Comparison of ENCODE assay signal across 7 mouse cellular contexts in genomic region chr7:27330709-27331540, GRCm38 (mm10). TPM values are rescaled to one million over a fixed set of nuclear protein-coding genes. Genes with fewer than 3 reads are reported as not detected.
DNase-seq lines count a peak whose midpoint lies in the region; ATAC-seq lines count a peak whose summit lies in the region.

No protein-coding gene starts in this region.

- H3K4me2 ChIP-seq in hindbrain, embryonic 15.5 days = peak overlapping the region; percentile 64
- peak overlapping the region; percentile 64 for H3K4me2 ChIP-seq in limb, embryonic 12.5 days
- H3K4me2 ChIP-seq in midbrain, embryonic 13.5 days (replicated peaks) = peak overlapping the region; percentile 58

- H3K36me3 ChIP-seq in hindbrain, embryonic 15.5 days = no peaks in the 10 kb centered on the region
- H3K36me3 ChIP-seq in limb, embryonic 12.5 days = no peaks in the 10 kb centered on the region
- no peaks in the 10 kb centered on the region for H3K36me3 ChIP-seq in midbrain, embryonic 13.5 days

- H3K4me1 ChIP-seq in hindbrain, embryonic 15.5 days (replicated peaks) = peaks cover 61% of the 10 kb centered on the region
- peaks cover 61% of the 10 kb centered on the region for H3K4me1 ChIP-seq in limb, embryonic 12.5 days (replicated peaks)
- H3K4me1 ChIP-seq in midbrain, embryonic 13.5 days (replicated peaks) = peaks cover 53% of the 10 kb centered on the region

- H3K9ac ChIP-seq in hindbrain, embryonic 15.5 days = no peak overlapping the region
- H3K9ac ChIP-seq in limb, embryonic 12.5 days (replicated peaks) = 0 out of 2 replicates have a peak overlapping the region, but pooled peaks have one; percentile 24
- no peak overlapping the region for H3K9ac ChIP-seq in midbrain, embryonic 13.5 days (replicated peaks)

- H3K27ac ChIP-seq in hindbrain, embryonic 15.5 days (replicated peaks) = no peak overlapping the region
- no peak overlapping the region for H3K27ac ChIP-seq in limb, embryonic 12.5 days
- H3K27ac ChIP-seq in midbrain, embryonic 13.5 days = no peak overlapping the region

- ATAC-seq in hindbrain, embryonic 15.5 days (ENCODE audit: low FRiP score, low read depth) = no peak
- no peak for ATAC-seq in limb, embryonic 12.5 days (ENCODE audit: insufficient number of reproducible peaks, insufficient read depth, low FRiP score, low TSS enrichment, low read depth)
- ATAC-seq in midbrain, embryonic 13.5 days = no peak

- under 1% methylated on average over 38 of the region's 39 CpGs for WGBS in hindbrain, embryonic 15.5 days
- 1% methylated on average over 39 of the region's 39 CpGs for WGBS in limb, embryonic 12.5 days
- WGBS in midbrain, embryonic 13.5 days = 1% methylated on average over 39 of the region's 39 CpGs

- no peaks in the 10 kb centered on the region for H3K9me3 ChIP-seq in hindbrain, embryonic 15.5 days
- H3K9me3 ChIP-seq in limb, embryonic 12.5 days = no peaks in the 10 kb centered on the region
- H3K9me3 ChIP-seq in midbrain, embryonic 13.5 days = no peaks in the 10 kb centered on the region

- H3K27me3 ChIP-seq in hindbrain, embryonic 15.5 days = peaks cover 99% of the 10 kb centered on the region
- H3K27me3 ChIP-seq in limb, embryonic 12.5 days = peaks cover 97% of the 10 kb centered on the region
- peaks cover 98% of the 10 kb centered on the region for H3K27me3 ChIP-seq in midbrain, embryonic 13.5 days

- DNase-seq in R1 (ENCODE audit: low read depth, low spot score) = peak; percentile 100
- DNase-seq in cerebellum, adult 9-11 months = peak; percentile 70
- DNase-seq in gastrocnemius, adult 18-20 months (ENCODE audit: low spot score) = peak; percentile 94
- peak; percentile 68 to 90 for DNase-seq in spleen, postnatal 10 days (ENCODE audit: low spot score in 2 of 2)

- peak overlapping the region; percentile 40 for H3K4me3 ChIP-seq in hindbrain, embryonic 15.5 days
- H3K4me3 ChIP-seq in limb, embryonic 12.5 days (replicated peaks) = peak overlapping the region; percentile 44
- H3K4me3 ChIP-seq in midbrain, embryonic 13.5 days (replicated peaks) = peak overlapping the region; percentile 38

RNA-seq across cellular contexts. Expression of gene Ltbp4, which starts 6.6 kb away (rescaled TPM):
- 10 to 100 TPM; 55.8 to 66.9 TPM for total RNA-seq in gastrocnemius, adult 18-20 months (2021)
- 12.9 and 13.9 TPM in 2 replicates for polyA plus RNA-seq in hindbrain, embryonic 15.5 days (2015; fragmentation: Nextera tagmentation; extraction: Ambion mirVana)
- polyA plus RNA-seq in limb, embryonic 12.5 days (2016; fragmentation: Nextera tagmentation; extraction: Ambion mirVana) = 15.2 and 15.8 TPM in 2 replicates
- 8.0 and 9.1 TPM in 2 replicates for polyA plus RNA-seq in midbrain, embryonic 13.5 days (2015; fragmentation: Nextera tagmentation; extraction: Ambion mirVana)

RNA-seq across cellular contexts. Expression of gene Shkbp1, which starts 24.9 kb away (rescaled TPM):
- 1 to 10 TPM; 2.2 to 3.0 TPM for total RNA-seq in gastrocnemius, adult 18-20 months (2021)
- polyA plus RNA-seq in hindbrain, embryonic 15.5 days (2015; fragmentation: Nextera tagmentation; extraction: Ambion mirVana) = 42.8 and 46.6 TPM in 2 replicates
- 59.5 and 59.9 TPM in 2 replicates for polyA plus RNA-seq in limb, embryonic 12.5 days (2016; fragmentation: Nextera tagmentation; extraction: Ambion mirVana)
- polyA plus RNA-seq in midbrain, embryonic 13.5 days (2015; fragmentation: Nextera tagmentation; extraction: Ambion mirVana) = 67.2 and 84.3 TPM in 2 replicates

RNA-seq across cellular contexts. Expression of gene Gm20479, which starts 26.3 kb away (rescaled TPM):
- total RNA-seq in gastrocnemius, adult 18-20 months (2021) = under 1 TPM in 1 of 2 experiments, not detected in 1; 0.57 TPM
- polyA plus RNA-seq in hindbrain, embryonic 15.5 days (2015; fragmentation: Nextera tagmentation; extraction: Ambion mirVana) = not detected in 2 replicates
- polyA plus RNA-seq in limb, embryonic 12.5 days (2016; fragmentation: Nextera tagmentation; extraction: Ambion mirVana) = 0.42 TPM in 1 of 2 replicates, not detected in the other
- 0.53 TPM in 1 of 2 replicates, not detected in the other for polyA plus RNA-seq in midbrain, embryonic 13.5 days (2015; fragmentation: Nextera tagmentation; extraction: Ambion mirVana)
